Mouse (Mus musculus) megakaryocyte, embryonic 14.5 days (primary cell): Measurements from ENCODE around the gene Vwa8.

ENCODE experiments used
- FLI1 ChIP-seq: IDR thresholded peaks from 2 replicates; pipeline ENCODE4 v1.6.1; 2012; ENCODE audit warnings: low read length, inconsistent platforms, mixed read lengths
- GATA1 ChIP-seq: IDR thresholded peaks from 3 replicates; pipeline ENCODE4 v1.6.1; 2012; ENCODE audit warnings: mixed read lengths, low read length, inconsistent platforms, borderline replicate concordance

DNA sequence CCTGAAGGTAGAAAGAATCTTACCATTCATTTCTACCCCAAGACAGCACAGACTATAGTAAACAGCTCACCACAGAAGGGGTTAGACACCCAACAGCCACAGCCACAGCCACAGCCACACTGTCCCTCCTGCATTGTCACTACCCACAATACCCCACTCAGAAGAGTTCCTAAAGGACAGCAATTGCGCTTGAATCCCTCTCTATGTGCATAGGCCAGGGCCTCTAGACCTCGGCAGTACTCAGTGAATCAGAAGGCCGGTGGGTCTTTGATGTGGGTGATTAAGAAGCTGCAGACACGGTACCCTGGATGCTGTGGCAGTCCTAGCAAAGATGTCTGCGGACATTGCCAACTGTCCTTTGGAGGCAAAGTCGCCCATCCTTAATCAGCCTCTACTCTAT lies 377.9 kb downstream of the Vwa8 start:
- no peak for TF ChIP-seq GATA1
- no peak for TF ChIP-seq FLI1
